Mouse (Mus musculus): ENCODE results near the gene Dpp6.

Dpp6 gene

GRCm38 (mm10) chr5:26945169-26945920 lies 128.3 kb downstream of the Dpp6 start:
- no peak for DNase-seq (ENCODE audit: low read depth, low spot score)

GRCm38 (mm10) chr5:26969941-26970590 lies 153.1 kb downstream of the Dpp6 start:
- no peak for DNase-seq (ENCODE audit: low read depth, low spot score)

- no peak for DNase-seq (ENCODE audit: low read depth, low spot score)
Measured at GRCm38 (mm10) chr5:26973166-26973565, 156.2 kb downstream of the Dpp6 start.

- DNase-seq (ENCODE audit: low read depth, low spot score), result no peak
Measured at GRCm38 (mm10) chr5:26979348-26979747, 162.3 kb downstream of the Dpp6 start.

GRCm38 (mm10) chr5:26979755-26980154 lies 162.8 kb downstream of the Dpp6 start:
- DNase-seq (ENCODE audit: low read depth, low spot score), result no peak

GRCm38 (mm10) chr5:26985114-26985513 lies 168.1 kb downstream of the Dpp6 start:
- DNase-seq (ENCODE audit: low read depth, low spot score), result peak; percentile 21

- peak; percentile 72 for DNase-seq (ENCODE audit: low read depth, low spot score)
Measured at GRCm38 (mm10) chr5:26991587-26991986, 174.6 kb downstream of the Dpp6 start.

- DNase-seq (ENCODE audit: low read depth, low spot score), result no peak
Measured at GRCm38 (mm10) chr5:27003537-27003936, 186.5 kb downstream of the Dpp6 start.

GRCm38 (mm10) chr5:27009157-27009556 lies 192.2 kb downstream of the Dpp6 start:
- peak; percentile 24 for DNase-seq (ENCODE audit: low read depth, low spot score)

GRCm38 (mm10) chr5:27010582-27010981 lies 193.6 kb downstream of the Dpp6 start:
- no peak for DNase-seq (ENCODE audit: low read depth, low spot score)

- DNase-seq (ENCODE audit: low read depth, low spot score), result no peak
Measured at GRCm38 (mm10) chr5:27018314-27018956, 201.4 kb downstream of the Dpp6 start.

GRCm38 (mm10) chr5:27028611-27029010 lies 211.6 kb downstream of the Dpp6 start:
- DNase-seq (ENCODE audit: low read depth, low spot score), result peak; percentile 69

- DNase-seq (ENCODE audit: low read depth, low spot score), result peak; percentile 51
Measured at GRCm38 (mm10) chr5:27029784-27030183, 212.8 kb downstream of the Dpp6 start.

GRCm38 (mm10) chr5:27034858-27035257 lies 217.9 kb downstream of the Dpp6 start:
- no peak for DNase-seq (ENCODE audit: low read depth, low spot score)

- no peak for DNase-seq (ENCODE audit: low read depth, low spot score)
Measured at GRCm38 (mm10) chr5:27035291-27035690, 218.3 kb downstream of the Dpp6 start.

- peak; percentile 57 for DNase-seq (ENCODE audit: low read depth, low spot score)
Measured at GRCm38 (mm10) chr5:27035891-27036290, 218.9 kb downstream of the Dpp6 start.

GRCm38 (mm10) chr5:27037796-27038195 lies 220.8 kb downstream of the Dpp6 start:
- DNase-seq (ENCODE audit: low read depth, low spot score), result no peak

- DNase-seq (ENCODE audit: low read depth, low spot score), result peak; percentile 79
Measured at GRCm38 (mm10) chr5:27048167-27048566, 231.2 kb downstream of the Dpp6 start.

GRCm38 (mm10) chr5:27048926-27049325 lies 231.9 kb downstream of the Dpp6 start:
- peak; percentile 28 for DNase-seq (ENCODE audit: low read depth, low spot score)

- DNase-seq (ENCODE audit: low read depth, low spot score), result peak; percentile 30
Measured at GRCm38 (mm10) chr5:27049341-27050091, 232.5 kb downstream of the Dpp6 start.

- DNase-seq (ENCODE audit: low read depth, low spot score), result no peak
Measured at GRCm38 (mm10) chr5:27051250-27051649, 234.2 kb downstream of the Dpp6 start.

GRCm38 (mm10) chr5:27052441-27052840 lies 235.4 kb downstream of the Dpp6 start:
- peak; percentile 60 for DNase-seq (ENCODE audit: low read depth, low spot score)

Data from ZHBTc4 (cell line).